Comparison of ENCODE assay signal across 8 mouse cellular contexts in genomic region chr15:77928091-77928490, GRCm38 (mm10). TPM values are rescaled to one million over a fixed set of nuclear protein-coding genes. Genes with fewer than 3 reads are reported as not detected.
DNase-seq lines count a peak whose midpoint lies in the region; ATAC-seq and TF ChIP-seq lines count a peak whose summit lies in the region.

No protein-coding gene starts in this region.

- TF ChIP-seq POLR2A in limb, embryonic 14.5 days (IDR thresholded peaks at IDR 0.05; ENCODE audit: borderline replicate concordance, extremely low read depth, insufficient read depth, insufficient read length), result no peak

- H3K36me3 ChIP-seq in megakaryocyte, embryonic 14.5 days (replicated peaks; ENCODE audit: low read length), result peaks cover 49% of the 10 kb centered on the region
- peaks cover 38% of the 10 kb centered on the region for H3K36me3 ChIP-seq in limb, embryonic 14.5 days (ENCODE audit: control insufficient read depth, insufficient read depth, low read length)
- 0 out of 2 replicates have a peak, but pooled peaks cover 7% of the 10 kb centered on the region for H3K36me3 ChIP-seq in stomach, embryonic 16.5 days (ENCODE audit: control insufficient read depth, insufficient read depth, low read length)

- no peaks in the 10 kb centered on the region for H3K9me3 ChIP-seq in megakaryocyte, embryonic 14.5 days
- H3K9me3 ChIP-seq in limb, embryonic 14.5 days (ENCODE audit: control insufficient read depth, low read length), result no peaks in the 10 kb centered on the region
- no peaks in the 10 kb centered on the region for H3K9me3 ChIP-seq in stomach, embryonic 16.5 days (replicated peaks; ENCODE audit: control insufficient read depth, low read length)

- WGBS in limb, embryonic 14.5 days, result 28% methylated on average over 4 of the region's 4 CpGs
- WGBS in stomach, embryonic 16.5 days, result 17% methylated on average over 4 of the region's 4 CpGs

- DNase-seq in adrenal gland, postnatal 14 days, result peak; percentile 43
- DNase-seq in adrenal gland, postnatal 25 days, result no peak
- no peak for DNase-seq in limb, embryonic 14.5 days (ENCODE audit: low spot score)
- no peak for DNase-seq in thymus, adult 18-20 months
- no peak for DNase-seq in embryo, embryonic 10.5 days (ENCODE audit: low spot score)

- no peak for ATAC-seq in megakaryocyte, adult 5-6 weeks (ENCODE audit: poor library complexity, severe bottlenecking)
- no peak for ATAC-seq in limb, embryonic 14.5 days (ENCODE audit: low FRiP score, low read depth)
- no peak for ATAC-seq in stomach, embryonic 16.5 days (ENCODE audit: insufficient read depth, low FRiP score)

- H3K27ac ChIP-seq in limb, embryonic 14.5 days (replicated peaks; ENCODE audit: low read depth, low read length), result no peak overlapping the region
- peak overlapping the region; percentile 88 for H3K27ac ChIP-seq in stomach, embryonic 16.5 days (ENCODE audit: low read length)

- H3K4me1 ChIP-seq in megakaryocyte, embryonic 14.5 days, result peaks cover 86% of the 10 kb centered on the region
- peaks cover 12% of the 10 kb centered on the region; the same call in 1 of the 2 replicates for H3K4me1 ChIP-seq in limb, embryonic 14.5 days (ENCODE audit: control insufficient read depth, insufficient read depth, low read length)
- peaks cover 10% of the 10 kb centered on the region for H3K4me1 ChIP-seq in stomach, embryonic 16.5 days (ENCODE audit: control insufficient read depth, insufficient read depth, low read length)

- H3K27me3 ChIP-seq in megakaryocyte, embryonic 14.5 days (replicated peaks), result no peaks in the 10 kb centered on the region
- no peaks in the 10 kb centered on the region for H3K27me3 ChIP-seq in limb, embryonic 14.5 days (ENCODE audit: control insufficient read depth, insufficient read depth, low read length)
- H3K27me3 ChIP-seq in stomach, embryonic 16.5 days (ENCODE audit: control insufficient read depth, insufficient read depth, low read length), result no peaks in the 10 kb centered on the region

- H3K9ac ChIP-seq in limb, embryonic 14.5 days (ENCODE audit: low read depth, low read length, severe bottlenecking), result peak overlapping the region; percentile 73
- H3K9ac ChIP-seq in stomach, embryonic 16.5 days (ENCODE audit: low read length), result peak overlapping the region; percentile 84

- H3K4me3 ChIP-seq in megakaryocyte, embryonic 14.5 days (replicated peaks), result peak overlapping the region; percentile 95
- peak overlapping the region; percentile 62 for H3K4me3 ChIP-seq in limb, embryonic 14.5 days (replicated peaks; ENCODE audit: low read length)
- H3K4me3 ChIP-seq in stomach, embryonic 16.5 days (replicated peaks; ENCODE audit: low read length), result peak overlapping the region; percentile 76

- H3K4me2 ChIP-seq in limb, embryonic 14.5 days (replicated peaks; ENCODE audit: low read depth, low read length, severe bottlenecking), result peak overlapping the region; percentile 66
- H3K4me2 ChIP-seq in stomach, embryonic 16.5 days (ENCODE audit: low read depth, low read length), result peak overlapping the region; percentile 80

RNA-seq across cellular contexts. Expression of gene Txn2, which starts 0.7 kb away (rescaled TPM):
- 430 and 443 TPM in 2 replicates for total RNA-seq in adrenal gland, postnatal 14 days (2021)
- 483 and 599 TPM in 2 replicates for total RNA-seq in adrenal gland, postnatal 25 days (2021)
- 186 and 405 TPM in 2 replicates for polyA plus RNA-seq in megakaryocyte, embryonic 14.5 days (2012; ENCODE audit: insufficient read depth, low replicate concordance)
- 162 and 187 TPM in 2 replicates for total RNA-seq in megakaryocyte, adult 5-6 weeks (2015)
- total RNA-seq in megakaryocyte, adult 5-6 weeks (2017), result 23.2 and 39.4 TPM in 2 replicates
- polyA plus RNA-seq in limb, embryonic 14.5 days (2012; rRNA removed), result 183 and 193 TPM in 2 replicates
- polyA plus RNA-seq in limb, embryonic 14.5 days (2014; fragmentation: Nextera tagmentation; extraction: Ambion mirVana), result 266 and 270 TPM in 2 replicates
- 232 and 253 TPM in 2 replicates for polyA plus RNA-seq in stomach, embryonic 16.5 days (2015; fragmentation: Nextera tagmentation; extraction: Ambion mirVana)

RNA-seq across cellular contexts. Expression of gene Foxred2, which starts 28.4 kb away (rescaled TPM):
- total RNA-seq in adrenal gland, postnatal 14 days (2021), result 3.3 and 4.4 TPM in 2 replicates
- total RNA-seq in adrenal gland, postnatal 25 days (2021), result 2.7 and 4.2 TPM in 2 replicates
- 0.66 TPM in 1 of 2 replicates, not detected in the other for polyA plus RNA-seq in megakaryocyte, embryonic 14.5 days (2012; ENCODE audit: insufficient read depth, low replicate concordance)
- 30.7 and 38.2 TPM in 2 replicates for total RNA-seq in megakaryocyte, adult 5-6 weeks (2015)
- 30.2 and 31.5 TPM in 2 replicates for total RNA-seq in megakaryocyte, adult 5-6 weeks (2017)
- 9.6 and 11.9 TPM in 2 replicates for polyA plus RNA-seq in limb, embryonic 14.5 days (2012; rRNA removed)
- polyA plus RNA-seq in limb, embryonic 14.5 days (2014; fragmentation: Nextera tagmentation; extraction: Ambion mirVana), result 5.6 and 7.1 TPM in 2 replicates
- 2.9 and 3.3 TPM in 2 replicates for polyA plus RNA-seq in stomach, embryonic 16.5 days (2015; fragmentation: Nextera tagmentation; extraction: Ambion mirVana)

RNA-seq across cellular contexts. Expression of gene Eif3d, which starts 42.5 kb away (rescaled TPM):
- total RNA-seq in adrenal gland, postnatal 14 days (2021), result 152 and 167 TPM in 2 replicates
- 140 and 156 TPM in 2 replicates for total RNA-seq in adrenal gland, postnatal 25 days (2021)
- 15.2 and 40.0 TPM in 2 replicates for polyA plus RNA-seq in megakaryocyte, embryonic 14.5 days (2012; ENCODE audit: insufficient read depth, low replicate concordance)
- total RNA-seq in megakaryocyte, adult 5-6 weeks (2015), result 106 and 126 TPM in 2 replicates
- 135 and 144 TPM in 2 replicates for total RNA-seq in megakaryocyte, adult 5-6 weeks (2017)
- polyA plus RNA-seq in limb, embryonic 14.5 days (2012; rRNA removed), result 198 and 204 TPM in 2 replicates
- 177 and 188 TPM in 2 replicates for polyA plus RNA-seq in limb, embryonic 14.5 days (2014; fragmentation: Nextera tagmentation; extraction: Ambion mirVana)
- 182 and 186 TPM in 2 replicates for polyA plus RNA-seq in stomach, embryonic 16.5 days (2015; fragmentation: Nextera tagmentation; extraction: Ambion mirVana)
